Mouse (Mus musculus): ENCODE measurements at regions not wholly inside any gene's neighbourhood (a gene's known extent, or its start where the extent isn't known, plus 50 kb on each side); places are given as distances from the start of the nearest gene placed in this dataset.

GRCm38 (mm10) chr8:8407357-8407756 is 253.7 kb downstream of the Efnb2 start:
- TF ChIP-seq POLR2A (IDR thresholded peaks at IDR 0.05; ENCODE audit: low read depth, low read length) (no peak), CTCF (IDR thresholded peaks at IDR 0.05; ENCODE audit: extremely low read depth, insufficient read depth, insufficient read length, insufficient replicate concordance) (no peak)
